Mouse (Mus musculus) C2C12 (cell line): ENCODE measurements around the gene Tpgs1.

ENCODE experiments used
- CEBPB ChIP-seq: IDR thresholded peaks from one replicate; pipeline ENCODE4 v1.6.1; 2011; ENCODE audit warnings: low read depth, mild to moderate bottlenecking, control low read depth, moderate library complexity
- CTCF ChIP-seq: IDR thresholded peaks from one replicate; pipeline ENCODE4 v1.5.1; 2011; ENCODE audit not compliant: control insufficient read depth, insufficient read depth, insufficient read length
- FOSL1 ChIP-seq: IDR thresholded peaks from one replicate; pipeline ENCODE4 v1.8.0; 2011; ENCODE audit warnings: mild to moderate bottlenecking, low read length; ENCODE audit not compliant: poor library complexity, insufficient read depth, severe bottlenecking
- MAX ChIP-seq: IDR thresholded peaks from one replicate; pipeline ENCODE4 v1.6.1; 2011; ENCODE audit warnings: mild to moderate bottlenecking, control low read depth
- MYOD1 ChIP-seq: IDR thresholded peaks from one replicate; pipeline ENCODE4 v1.6.1; 2011; ENCODE audit warnings: low read depth; ENCODE audit not compliant: control insufficient read depth, insufficient read length
- MYOG ChIP-seq: IDR thresholded peaks from one replicate; pipeline ENCODE4 v1.6.1; 2011; ENCODE audit not compliant: control insufficient read depth, insufficient read length; ENCODE audit errors: extremely low read depth
- USF1 ChIP-seq: IDR thresholded peaks from one replicate; pipeline ENCODE4 v1.6.1; 2011; ENCODE audit warnings: low read depth, mild to moderate bottlenecking, control low read depth, moderate library complexity

DNA sequence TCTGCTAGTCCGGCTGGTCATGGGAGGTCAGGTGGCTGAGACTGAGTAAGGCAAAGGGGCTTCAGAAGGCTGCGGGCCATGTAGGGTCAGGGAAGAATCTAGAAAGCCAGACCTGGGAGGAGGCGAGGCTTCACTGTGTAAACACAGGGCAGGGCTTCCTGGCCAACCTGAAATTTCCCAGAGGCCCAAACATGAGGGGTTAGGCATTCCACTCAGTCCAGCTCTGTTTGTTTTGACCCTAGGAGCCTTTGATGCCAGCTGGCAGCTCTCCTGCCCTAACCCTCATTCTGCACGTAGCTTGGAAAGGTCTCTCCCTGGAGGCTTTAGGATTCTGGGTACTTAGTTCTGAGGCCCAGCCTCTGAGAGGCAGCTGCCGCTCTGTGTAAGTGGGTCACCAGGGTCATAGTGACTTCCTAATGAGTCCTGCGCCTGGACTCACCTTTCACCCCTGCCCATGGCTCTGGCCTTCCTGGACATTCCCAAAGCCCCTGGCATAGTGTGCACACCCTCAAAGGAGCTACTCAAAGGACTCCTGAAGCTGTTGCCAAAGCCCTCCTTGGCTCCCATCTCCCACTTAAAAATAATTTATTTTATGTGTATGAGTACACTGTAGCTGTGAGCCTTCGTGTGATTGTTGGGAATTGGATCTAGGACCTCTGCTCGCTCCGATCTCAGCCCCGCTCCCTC is 32.4 kb downstream of the Tpgs1 start:
- TF ChIP-seq USF1 (no peak), CTCF (no peak), MYOG (no peak), MYOD1 (no peak), MAX (no peak), CEBPB (no peak), FOSL1 (no peak)
